Mouse (Mus musculus): ENCODE data around the gene Rassf2. TPM values are rescaled to one million over a fixed set of nuclear protein-coding genes. Genes with fewer than 3 reads are reported as not detected.

The Rassf2 gene
- polyA plus RNA-seq, 1 experiment from 2014 or later = 17.9 TPM

DNA sequence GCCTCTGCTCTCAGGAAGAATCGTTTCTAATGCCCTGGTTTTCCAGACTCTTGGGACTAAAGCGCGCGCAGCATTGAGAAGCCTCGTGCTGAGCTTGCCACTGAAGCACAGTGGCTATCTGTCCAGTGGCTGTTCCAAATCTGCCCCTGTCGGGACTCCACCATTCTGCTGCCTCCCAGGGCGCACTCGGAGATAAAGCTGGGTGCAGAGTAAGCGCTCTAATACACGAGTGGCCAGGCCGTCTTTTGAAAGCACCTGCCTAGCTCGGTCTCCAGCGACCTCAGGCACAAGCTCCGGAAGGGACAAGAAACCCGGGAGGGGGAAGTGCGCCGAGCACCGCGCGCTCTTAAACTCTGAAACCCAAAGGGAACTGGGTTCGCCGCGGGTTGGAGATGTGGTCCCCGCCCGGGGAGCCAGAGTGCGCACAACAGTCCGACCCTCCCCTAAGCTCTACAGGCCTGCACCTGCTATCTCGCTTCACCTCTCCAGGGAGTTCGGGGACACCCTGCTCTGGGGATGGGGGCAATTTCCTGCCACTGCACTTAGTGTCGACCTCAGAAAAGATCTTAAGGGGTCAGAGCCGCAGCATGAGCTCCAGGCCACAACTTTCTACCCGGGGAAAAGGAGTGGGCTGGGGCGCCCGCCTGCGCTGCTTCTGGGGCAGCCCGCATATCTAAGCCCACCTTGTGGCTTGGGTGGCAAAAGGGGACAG is 1.0 kb downstream of the Rassf2 start:
- peak overlapping the region; percentile 63 for H3K4me2 ChIP-seq (ENCODE audit: low read length)
- ATAC-seq (peak; percentile 35), DNase-seq (ENCODE audit: low spot score) (peak; percentile 38)
- H3K9ac ChIP-seq (ENCODE audit: low read length) = peak overlapping the region; percentile 77
- no peaks in the 10 kb centered on the region for H3K9me3 ChIP-seq (replicated peaks; ENCODE audit: control insufficient read depth, low read length)
- peak overlapping the region; percentile 63 for H3K4me3 ChIP-seq (ENCODE audit: low read depth, low read length)
- H3K27me3 ChIP-seq (replicated peaks; ENCODE audit: control insufficient read depth, insufficient read depth, low read length) = no peaks in the 10 kb centered on the region
- peaks cover 16% of the 10 kb centered on the region; the same call in 1 of the 2 replicates for H3K4me1 ChIP-seq (ENCODE audit: control insufficient read depth, insufficient read depth, low read length)
- H3K27ac ChIP-seq (ENCODE audit: low read depth, low read length) = peak overlapping the region; percentile 40; the same call in 1 of the 2 replicates
- under 1% methylated on average over 36 of the region's 36 CpGs for WGBS
- no peaks in the 10 kb centered on the region for H3K36me3 ChIP-seq (ENCODE audit: control insufficient read depth, insufficient read depth, low read length)

DNA sequence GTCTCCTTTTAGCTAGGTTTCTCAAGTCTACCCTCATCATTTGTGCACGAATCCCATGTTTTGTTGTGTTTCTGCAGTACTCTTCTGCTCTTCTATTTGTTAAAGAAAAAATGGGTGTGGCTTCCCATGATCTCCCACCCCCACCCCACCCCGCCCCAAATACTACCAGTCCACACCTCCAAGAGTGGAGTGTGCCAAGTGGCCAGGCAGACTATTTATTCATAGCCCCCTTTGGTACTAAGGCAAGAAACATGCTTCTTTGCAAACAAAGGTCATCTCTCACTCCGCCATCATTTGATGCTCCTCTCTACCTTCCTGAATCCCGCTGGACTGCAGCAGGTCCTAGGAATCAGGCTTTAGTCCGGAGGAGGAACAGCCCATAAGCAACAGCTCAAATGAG is 2.0 kb downstream of the Rassf2 start:
- DNase-seq (ENCODE audit: low spot score) (no peak), ATAC-seq (no peak)
- Histone ChIP-seq H3K9ac (ENCODE audit: low read length) (peak overlapping the region; percentile 77), H3K4me2 (ENCODE audit: low read length) (peak overlapping the region; percentile 63), H3K4me1 (ENCODE audit: control insufficient read depth, insufficient read depth, low read length) (peaks cover 16% of the 10 kb centered on the region; the same call in 1 of the 2 replicates), H3K27me3 (replicated peaks; ENCODE audit: control insufficient read depth, insufficient read depth, low read length) (no peaks in the 10 kb centered on the region), H3K4me3 (ENCODE audit: low read depth, low read length) (peak overlapping the region; percentile 63), H3K9me3 (replicated peaks; ENCODE audit: control insufficient read depth, low read length) (no peaks in the 10 kb centered on the region), H3K36me3 (ENCODE audit: control insufficient read depth, insufficient read depth, low read length) (no peaks in the 10 kb centered on the region), H3K27ac (ENCODE audit: low read depth, low read length) (no peak overlapping the region)
- 32% methylated on average over 5 of the region's 5 CpGs for WGBS

DNA sequence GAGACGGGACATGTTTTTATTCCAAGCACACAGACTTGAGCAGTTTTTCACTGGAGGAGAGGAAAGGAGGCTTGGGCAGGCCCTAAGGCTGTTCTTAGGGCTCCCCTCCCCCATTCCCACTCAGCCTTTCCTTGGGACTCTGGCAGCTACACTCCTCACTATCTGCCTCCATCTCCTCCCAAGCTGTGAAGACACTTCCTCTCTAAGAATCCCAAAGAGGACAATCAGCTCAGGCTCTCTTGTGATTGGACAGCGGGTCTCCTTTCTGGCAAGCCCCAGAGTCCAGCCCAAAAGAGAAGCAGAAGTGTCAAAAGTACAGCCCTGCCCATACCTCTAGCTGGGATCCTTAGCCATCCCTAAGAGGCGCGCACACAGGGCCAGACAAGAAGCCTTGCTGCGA is 2.7 kb downstream of the Rassf2 start:
- ATAC-seq (no peak), DNase-seq (ENCODE audit: low spot score) (no peak)
- Histone ChIP-seq H3K9me3 (replicated peaks; ENCODE audit: control insufficient read depth, low read length) (no peaks in the 10 kb centered on the region), H3K4me1 (ENCODE audit: control insufficient read depth, insufficient read depth, low read length) (peaks cover 16% of the 10 kb centered on the region; the same call in 1 of the 2 replicates), H3K4me2 (ENCODE audit: low read length) (peak overlapping the region; percentile 63), H3K9ac (ENCODE audit: low read length) (no peak overlapping the region), H3K27ac (ENCODE audit: low read depth, low read length) (no peak overlapping the region), H3K27me3 (replicated peaks; ENCODE audit: control insufficient read depth, insufficient read depth, low read length) (no peaks in the 10 kb centered on the region), H3K4me3 (ENCODE audit: low read depth, low read length) (no peak overlapping the region), H3K36me3 (ENCODE audit: control insufficient read depth, insufficient read depth, low read length) (no peaks in the 10 kb centered on the region)
- 58% methylated on average over 5 of the region's 5 CpGs for WGBS

DNA sequence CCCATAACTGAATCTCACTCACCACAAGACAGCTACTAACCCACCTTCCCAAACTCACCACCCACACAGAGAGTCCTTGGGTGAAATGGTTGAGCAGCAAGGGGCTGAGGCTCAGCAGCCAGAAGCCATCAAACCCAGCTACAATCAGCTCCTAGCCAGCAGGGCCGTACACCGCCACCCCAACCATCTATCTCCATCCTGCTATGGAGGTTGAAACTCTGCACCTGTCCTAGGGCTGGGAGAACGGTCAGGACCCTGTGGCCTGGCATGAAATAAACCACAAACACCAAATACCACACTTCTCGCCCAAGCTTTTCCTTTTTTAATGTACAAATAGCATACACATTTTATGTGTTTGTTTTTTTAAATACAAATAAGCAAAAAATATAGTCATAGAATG is 6.0 kb downstream of the Rassf2 start:
- no peaks in the 10 kb centered on the region for H3K36me3 ChIP-seq (ENCODE audit: control insufficient read depth, insufficient read depth, low read length)
- DNase-seq (ENCODE audit: low spot score) (no peak), ATAC-seq (no peak)
- peaks cover 8% of the 10 kb centered on the region; the same call in 1 of the 2 replicates for H3K4me1 ChIP-seq (ENCODE audit: control insufficient read depth, insufficient read depth, low read length)
- no peak overlapping the region for H3K27ac ChIP-seq (ENCODE audit: low read depth, low read length)
- H3K27me3 ChIP-seq (replicated peaks; ENCODE audit: control insufficient read depth, insufficient read depth, low read length) = no peaks in the 10 kb centered on the region
- 91% methylated on average over 4 of the region's 4 CpGs for WGBS
- H3K9me3 ChIP-seq (replicated peaks; ENCODE audit: control insufficient read depth, low read length) = no peaks in the 10 kb centered on the region
- H3K9ac ChIP-seq (ENCODE audit: low read length) = no peak overlapping the region
- H3K4me3 ChIP-seq (ENCODE audit: low read depth, low read length) = no peak overlapping the region
- H3K4me2 ChIP-seq (ENCODE audit: low read length) = no peak overlapping the region

DNA sequence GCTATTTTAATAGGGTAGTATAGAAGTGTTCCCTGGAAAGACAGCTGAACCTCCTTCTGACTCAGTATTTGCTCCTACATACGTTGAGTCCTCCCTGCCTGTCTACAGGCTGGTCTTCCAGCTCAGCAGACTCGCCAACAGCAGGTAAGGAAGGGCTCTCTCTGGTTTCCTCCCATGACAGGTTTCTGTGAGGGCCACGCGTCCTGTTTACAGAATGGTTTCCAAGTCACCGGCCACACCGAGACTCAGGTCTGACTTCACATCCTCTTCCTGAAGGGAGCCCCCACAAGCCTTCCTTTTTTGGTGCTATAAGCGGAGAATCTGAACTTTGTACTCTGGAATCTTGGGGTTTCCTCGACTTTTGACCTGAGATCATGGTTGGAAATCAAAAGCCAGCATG is 7.4 kb downstream of the Rassf2 start:
- Histone ChIP-seq H3K9me3 (replicated peaks; ENCODE audit: control insufficient read depth, low read length) (no peaks in the 10 kb centered on the region), H3K4me3 (ENCODE audit: low read depth, low read length) (no peak overlapping the region), H3K36me3 (ENCODE audit: control insufficient read depth, insufficient read depth, low read length) (no peaks in the 10 kb centered on the region), H3K4me2 (ENCODE audit: low read length) (no peak overlapping the region), H3K27me3 (replicated peaks; ENCODE audit: control insufficient read depth, insufficient read depth, low read length) (no peaks in the 10 kb centered on the region), H3K27ac (ENCODE audit: low read depth, low read length) (no peak overlapping the region), H3K4me1 (ENCODE audit: control insufficient read depth, insufficient read depth, low read length) (peaks cover 1% of the 10 kb centered on the region; the same call in 1 of the 2 replicates), H3K9ac (ENCODE audit: low read length) (no peak overlapping the region)
- no peak for DNase-seq (ENCODE audit: low spot score)
- no peak for ATAC-seq
- 91% methylated on average over 8 of the region's 8 CpGs for WGBS

DNA sequence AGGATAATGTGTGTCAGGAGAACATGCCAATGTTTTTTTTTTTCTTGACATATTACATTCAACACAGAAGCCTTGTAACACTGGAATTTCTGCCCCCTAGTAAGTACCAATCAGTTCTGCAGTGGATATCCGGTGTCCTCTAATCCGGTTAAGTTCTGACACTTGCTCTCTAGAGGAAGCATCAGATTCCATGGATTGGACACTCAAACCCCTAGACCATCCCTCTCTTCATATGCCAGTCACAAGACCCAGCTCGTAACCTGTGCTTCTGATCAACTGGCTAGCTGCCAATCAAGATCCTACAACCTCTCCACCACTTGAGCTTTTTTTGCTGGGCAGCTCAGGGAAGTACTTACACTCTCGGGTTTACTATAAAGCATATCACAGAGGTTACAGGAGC is 8.4 kb downstream of the Rassf2 start:
- no peak overlapping the region for H3K4me3 ChIP-seq (ENCODE audit: low read depth, low read length)
- H3K4me2 ChIP-seq (ENCODE audit: low read length) = no peak overlapping the region
- no peak overlapping the region for H3K27ac ChIP-seq (ENCODE audit: low read depth, low read length)
- no peak overlapping the region for H3K9ac ChIP-seq (ENCODE audit: low read length)
- no peaks in the 10 kb centered on the region for H3K36me3 ChIP-seq (ENCODE audit: control insufficient read depth, insufficient read depth, low read length)
- 86% methylated on average over 4 of the region's 4 CpGs for WGBS
- ATAC-seq (no peak), DNase-seq (ENCODE audit: low spot score) (no peak)
- no peaks in the 10 kb centered on the region for H3K27me3 ChIP-seq (replicated peaks; ENCODE audit: control insufficient read depth, insufficient read depth, low read length)
- no peaks in the 10 kb centered on the region for H3K4me1 ChIP-seq (ENCODE audit: control insufficient read depth, insufficient read depth, low read length)
- H3K9me3 ChIP-seq (replicated peaks; ENCODE audit: control insufficient read depth, low read length) = no peaks in the 10 kb centered on the region

DNA sequence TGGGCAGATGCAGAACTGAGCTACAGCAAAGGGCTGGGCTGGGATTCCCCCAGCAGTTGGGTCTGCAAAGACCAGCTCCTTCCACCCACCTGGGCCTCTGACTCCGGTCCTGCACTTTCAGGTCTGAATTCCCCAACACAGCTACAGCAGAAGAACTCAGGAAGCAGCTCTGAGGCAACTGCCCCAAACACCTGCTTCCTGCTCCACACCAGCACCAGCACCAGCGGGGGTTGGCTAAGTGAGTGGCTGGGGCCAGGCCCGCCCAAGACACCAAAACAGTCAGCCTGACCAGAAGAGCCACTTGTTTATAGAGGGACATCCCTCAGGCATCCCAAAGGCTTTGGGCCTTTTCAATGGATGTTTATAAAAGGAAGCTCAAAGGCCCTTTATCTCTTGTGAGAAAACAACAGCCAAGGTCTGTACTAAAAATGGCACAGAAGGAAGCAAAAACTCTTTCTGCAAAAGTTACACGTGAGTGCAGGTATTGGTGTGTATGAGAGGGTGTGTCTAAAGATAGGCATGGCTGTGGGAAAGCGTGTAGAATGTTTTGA is 9.0 kb downstream of the Rassf2 start:
- Histone ChIP-seq H3K4me1 (ENCODE audit: control insufficient read depth, insufficient read depth, low read length) (no peaks in the 10 kb centered on the region), H3K27ac (ENCODE audit: low read depth, low read length) (no peak overlapping the region), H3K9ac (ENCODE audit: low read length) (no peak overlapping the region), H3K27me3 (replicated peaks; ENCODE audit: control insufficient read depth, insufficient read depth, low read length) (no peaks in the 10 kb centered on the region), H3K9me3 (replicated peaks; ENCODE audit: control insufficient read depth, low read length) (no peaks in the 10 kb centered on the region), H3K36me3 (ENCODE audit: control insufficient read depth, insufficient read depth, low read length) (no peaks in the 10 kb centered on the region), H3K4me3 (ENCODE audit: low read depth, low read length) (no peak overlapping the region), H3K4me2 (ENCODE audit: low read length) (no peak overlapping the region)
- WGBS = 84% methylated on average over 5 of the region's 5 CpGs
- ATAC-seq (no peak), DNase-seq (ENCODE audit: low spot score) (no peak)

DNA sequence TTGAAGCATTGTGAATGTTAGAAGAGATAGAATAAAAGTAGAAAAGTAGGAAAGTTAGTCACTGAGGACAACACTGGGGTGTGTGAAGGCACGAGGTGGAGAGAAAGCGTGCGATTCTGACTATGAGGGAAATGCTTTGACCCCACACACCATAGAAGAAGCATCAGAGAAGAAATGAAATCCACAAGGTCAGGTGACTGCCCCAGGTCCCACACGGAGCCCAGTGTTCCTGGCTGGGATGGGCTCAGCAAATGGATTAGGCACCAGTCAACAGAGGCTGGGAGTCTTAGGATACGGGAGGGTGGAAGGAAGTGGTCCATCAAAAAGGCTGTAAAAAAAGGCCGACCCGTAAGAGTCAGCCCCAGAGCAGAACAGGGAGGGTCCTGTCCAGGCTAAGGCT is 9.6 kb downstream of the Rassf2 start:
- DNase-seq (ENCODE audit: low spot score) = no peak
- H3K27me3 ChIP-seq (replicated peaks; ENCODE audit: control insufficient read depth, insufficient read depth, low read length) = no peaks in the 10 kb centered on the region
- no peak overlapping the region for H3K4me3 ChIP-seq (ENCODE audit: low read depth, low read length)
- 86% methylated on average over 7 of the region's 7 CpGs for WGBS
- no peak overlapping the region for H3K9ac ChIP-seq (ENCODE audit: low read length)
- no peak for ATAC-seq
- no peaks in the 10 kb centered on the region for H3K36me3 ChIP-seq (ENCODE audit: control insufficient read depth, insufficient read depth, low read length)
- H3K4me2 ChIP-seq (ENCODE audit: low read length) = no peak overlapping the region
- no peaks in the 10 kb centered on the region for H3K9me3 ChIP-seq (replicated peaks; ENCODE audit: control insufficient read depth, low read length)
- H3K27ac ChIP-seq (ENCODE audit: low read depth, low read length) = no peak overlapping the region
- H3K4me1 ChIP-seq (ENCODE audit: control insufficient read depth, insufficient read depth, low read length) = no peaks in the 10 kb centered on the region

DNA sequence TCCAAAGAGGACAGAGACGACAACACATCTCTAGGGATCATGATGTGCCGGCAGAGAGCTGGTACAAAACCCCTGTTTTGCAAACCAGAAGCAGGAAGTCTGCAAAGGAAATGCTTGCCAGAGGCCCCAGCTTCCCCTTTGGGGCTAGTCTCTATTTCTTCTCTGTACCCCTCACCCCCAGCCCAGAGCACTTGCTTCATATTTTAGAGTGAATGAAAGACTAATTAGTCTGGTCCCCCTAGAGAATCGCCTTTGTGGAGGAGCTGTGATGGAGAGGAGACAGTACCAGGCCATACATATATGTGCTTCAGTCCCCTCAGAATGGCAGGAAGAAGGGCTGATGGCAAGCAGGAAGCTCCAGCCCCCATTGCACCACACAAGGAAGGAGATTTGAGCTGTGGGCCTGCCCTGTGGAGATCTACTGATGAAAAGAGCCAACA is 10.7 kb downstream of the Rassf2 start:
- no peak overlapping the region for H3K27ac ChIP-seq (ENCODE audit: low read depth, low read length)

More for the DNA sequence above, 10.7 kb downstream of the Rassf2 start:
- H3K36me3 ChIP-seq (ENCODE audit: control insufficient read depth, insufficient read depth, low read length) = no peaks in the 10 kb centered on the region
- no peaks in the 10 kb centered on the region for H3K4me1 ChIP-seq (ENCODE audit: control insufficient read depth, insufficient read depth, low read length)
- no peak for DNase-seq (ENCODE audit: low spot score)
- no peak overlapping the region for H3K9ac ChIP-seq (ENCODE audit: low read length)
- ATAC-seq = no peak
- no peak overlapping the region for H3K4me3 ChIP-seq (ENCODE audit: low read depth, low read length)
- no peaks in the 10 kb centered on the region for H3K27me3 ChIP-seq (replicated peaks; ENCODE audit: control insufficient read depth, insufficient read depth, low read length)
- H3K4me2 ChIP-seq (ENCODE audit: low read length) = no peak overlapping the region
- no peaks in the 10 kb centered on the region for H3K9me3 ChIP-seq (replicated peaks; ENCODE audit: control insufficient read depth, low read length)
- WGBS = 87% methylated on average over 3 of the region's 3 CpGs
